Mouse (Mus musculus) MEL (cell line): ENCODE data around the gene Ehbp1.

Experiments
- BHLHE40 ChIP-seq: IDR thresholded peaks from 2 replicates; pipeline ENCODE4 v1.6.1; 2012; ENCODE audit warnings: low read depth, mild to moderate bottlenecking, inconsistent platforms, low read length, improper control_type of control experiment, borderline replicate concordance
- CHD1 ChIP-seq: IDR thresholded peaks from 2 replicates; pipeline ENCODE4 v1.6.1; 2012; ENCODE audit warnings: low read depth, mild to moderate bottlenecking, inconsistent platforms, low read length, improper control_type of control experiment
- CHD2 ChIP-seq: IDR thresholded peaks from 2 replicates; pipeline ENCODE4 v1.6.1; 2011; ENCODE audit warnings: low read length, improper control_type of control experiment
- E2F4 ChIP-seq: IDR thresholded peaks from 2 replicates; pipeline ENCODE4 v1.6.1; 2011; ENCODE audit warnings: low read depth, low read length, improper control_type of control experiment, borderline replicate concordance
- EP300 ChIP-seq, 2 experiments: IDR thresholded peaks; 2 replicates each; pipeline ENCODE4 v1.6.1; 2011; ENCODE audit warnings: improper control_type of control experiment in 2 of 2, low read length in 2 of 2, low read depth in 1 of 2, mild to moderate bottlenecking in 1 of 2
- MYB ChIP-seq: IDR thresholded peaks from 2 replicates; pipeline ENCODE4 v1.6.1; 2011; ENCODE audit warnings: mild to moderate bottlenecking, low read depth, low read length, improper control_type of control experiment
- NRF1 ChIP-seq: IDR thresholded peaks from 2 replicates; pipeline ENCODE4 v1.6.1; 2014; ENCODE audit warnings: low read depth, mild to moderate bottlenecking, inconsistent platforms, low read length, improper control_type of control experiment, moderate library complexity; ENCODE audit not compliant: poor library complexity, insufficient read depth, severe bottlenecking
- POLR2A ChIP-seq, 2 experiments: IDR thresholded peaks; 2 replicates each; pipeline ENCODE4 v1.6.1; 2011 to 2012; ENCODE audit warnings: low read length in 2 of 2, mild to moderate bottlenecking in 2 of 2, control low read depth in 1 of 2, improper control_type of control experiment in 1 of 2, low read depth in 1 of 2, moderate library complexity in 1 of 2; ENCODE audit not compliant: control insufficient read depth in 1 of 2, insufficient read depth in 1 of 2, poor library complexity in 1 of 2
- RAD21 ChIP-seq: IDR thresholded peaks from 2 replicates; pipeline ENCODE4 v1.6.1; 2011; ENCODE audit warnings: mild to moderate bottlenecking, low read depth, low read length, improper control_type of control experiment
- TBP ChIP-seq: IDR thresholded peaks from 2 replicates; pipeline ENCODE4 v1.8.0; 2011; ENCODE audit warnings: low read depth, low read length, improper control_type of control experiment
- TCF12 ChIP-seq: IDR thresholded peaks from 2 replicates; pipeline ENCODE4 v1.6.1; 2014; ENCODE audit warnings: low read depth, mild to moderate bottlenecking, inconsistent platforms, low read length, improper control_type of control experiment, moderate library complexity
- USF1 ChIP-seq: IDR thresholded peaks from 2 replicates; pipeline ENCODE4 v1.6.1; 2014; ENCODE audit warnings: low read depth, mild to moderate bottlenecking, inconsistent platforms, low read length, improper control_type of control experiment, moderate library complexity
- ZC3H11A ChIP-seq: IDR thresholded peaks from 2 replicates; pipeline ENCODE4 v1.6.1; 2012; ENCODE audit warnings: low read depth, mild to moderate bottlenecking, inconsistent platforms, low read length, improper control_type of control experiment
- ZKSCAN1 ChIP-seq: IDR thresholded peaks from 2 replicates; pipeline ENCODE4 v1.6.1; 2012; ENCODE audit warnings: low read depth, mild to moderate bottlenecking, inconsistent platforms, low read length, improper control_type of control experiment, moderate library complexity

DNA sequence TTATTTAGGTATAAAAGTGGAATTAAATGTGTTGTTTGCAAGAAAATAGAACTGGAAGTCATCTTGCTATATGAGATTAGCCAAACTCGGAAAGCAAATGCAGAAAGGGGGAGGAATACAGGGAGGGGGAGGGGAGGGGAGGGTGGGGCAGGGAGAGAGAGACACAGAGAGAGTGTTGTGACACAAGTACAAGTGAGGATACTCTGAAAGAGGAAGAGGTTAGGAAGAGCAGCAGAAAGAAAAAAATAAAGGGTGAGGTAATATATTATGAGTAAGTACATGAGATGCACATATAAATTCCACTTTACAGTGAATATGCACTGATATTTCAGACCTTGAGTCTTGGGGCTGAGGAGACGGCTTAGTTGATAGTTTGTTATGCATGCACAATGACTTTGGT is 123.9 kb downstream of the Ehbp1 start:
- no peak for TF ChIP-seq CHD1
- TF ChIP-seq MYB = no peak
- TF ChIP-seq POLR2A (IDR thresholded peaks at IDR 0.05; ENCODE audit: control insufficient read depth in 1 of 2, insufficient read depth in 1 of 2, low read depth in 1 of 2, low read length in 2 of 2, poor library complexity in 1 of 2) = no peak
- no peak for TF ChIP-seq ZKSCAN1
- TF ChIP-seq RAD21 = no peak
- TF ChIP-seq NRF1 = no peak
- TF ChIP-seq BHLHE40 = no peak
- TF ChIP-seq TBP = no peak
- no peak for TF ChIP-seq TCF12
- TF ChIP-seq E2F4 = no peak
- TF ChIP-seq USF1 = no peak
- no peak for TF ChIP-seq ZC3H11A
- TF ChIP-seq CHD2 = no peak
- no peak for TF ChIP-seq EP300 (IDR thresholded peaks at IDR 0.05; ENCODE audit: low read depth in 1 of 2, low read length in 2 of 2)
